Mouse (Mus musculus): ENCODE measurements around the gene Bcl10.
"Not testable (repeated sequence)": the region's sequence is repeated elsewhere in the genome, so short reads cannot be mapped to it uniquely, and the experiment has no call there.

Bcl10 gene

GRCm38 (mm10) chr3:145913263-145913662, 9.3 kb upstream of the Bcl10 start:
- no peak for DNase-seq (ENCODE audit: low spot score in 2 of 2)

- not testable (repeated sequence) for DNase-seq (ENCODE audit: low spot score in 2 of 2)
Observed at GRCm38 (mm10) chr3:145913942-145914341, 8.7 kb upstream of the Bcl10 start.

DNA sequence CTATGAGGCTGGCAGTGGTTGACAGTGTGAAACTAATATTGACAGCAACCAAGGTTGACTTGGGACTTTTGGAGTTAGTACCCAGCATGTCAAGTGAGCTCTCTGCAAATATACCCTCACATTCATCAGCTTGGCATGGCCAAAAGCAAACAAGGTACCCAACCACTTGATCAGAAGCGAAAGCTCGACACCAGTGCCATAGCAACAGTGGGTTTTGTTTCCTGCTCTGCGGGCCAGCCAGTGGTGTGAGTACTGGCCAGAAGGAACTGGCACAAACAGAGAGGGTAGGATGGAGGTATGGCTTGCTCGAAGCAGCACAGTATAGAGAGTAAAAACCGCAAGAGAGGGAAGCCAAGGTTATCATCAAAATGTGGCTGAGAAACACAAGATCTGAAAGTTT, 6.2 kb upstream of the Bcl10 start:
- no peak for DNase-seq (ENCODE audit: low spot score in 2 of 2)

DNA sequence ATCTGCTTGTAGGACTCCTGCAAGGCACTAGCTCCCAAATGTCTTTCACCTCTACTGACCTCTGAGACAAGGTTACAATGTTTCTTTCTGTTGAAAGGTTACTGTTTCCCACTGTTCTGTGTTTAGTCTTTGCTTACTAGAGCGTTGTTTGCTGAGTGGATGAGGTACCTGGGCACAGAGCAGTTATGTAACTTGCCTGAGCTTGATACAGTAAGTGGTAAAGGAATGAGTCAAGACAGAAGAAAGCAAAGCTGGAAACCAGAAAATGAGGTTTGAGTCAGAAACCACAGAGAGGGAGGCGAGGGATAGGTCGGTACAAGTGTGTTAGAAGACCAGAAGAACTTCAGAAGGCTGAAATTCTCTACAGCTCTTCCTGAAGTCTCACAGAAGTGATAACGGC, 5.8 kb upstream of the Bcl10 start:
- DNase-seq (ENCODE audit: low spot score in 2 of 2) = no peak

- DNase-seq (ENCODE audit: low spot score in 2 of 2) = no peak
Observed at GRCm38 (mm10) chr3:145922971-145923370, 367 bp downstream of the Bcl10 start.

DNA sequence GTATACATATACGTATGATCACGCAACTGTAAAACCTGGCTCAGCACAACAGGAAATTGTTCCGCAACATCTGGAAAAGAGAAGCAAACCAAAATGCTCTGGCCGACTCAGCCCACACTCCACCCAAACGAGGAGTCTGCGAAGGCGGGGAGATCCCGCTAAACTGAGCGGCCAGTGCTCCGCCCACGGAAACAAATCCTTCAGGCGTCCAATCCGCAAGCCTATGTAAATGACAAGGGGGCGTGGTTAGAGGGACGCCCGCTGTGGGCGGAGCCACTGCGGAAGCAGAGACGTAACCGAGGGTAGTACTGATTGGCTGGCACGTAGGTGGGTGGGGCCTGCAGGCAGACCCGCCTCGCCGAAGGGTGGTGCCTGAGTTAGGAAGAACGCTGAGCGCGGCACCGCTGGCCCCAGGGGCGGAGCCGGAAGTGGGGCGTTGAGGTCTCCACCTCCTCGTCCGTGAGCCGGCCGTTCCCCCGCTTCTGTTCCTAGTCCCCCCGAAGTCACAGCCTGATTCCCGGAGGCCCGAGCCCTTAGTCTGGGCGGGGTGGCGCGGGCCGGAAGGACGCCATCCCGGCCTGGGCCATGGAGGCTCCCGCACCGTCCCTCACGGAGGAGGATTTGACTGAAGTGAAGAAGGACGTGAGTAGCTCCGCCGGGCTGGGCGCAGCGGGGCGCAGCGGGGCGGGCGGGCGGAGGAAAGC, 1.4 kb downstream of the Bcl10 start:
- peak; percentile 94 to 99 for DNase-seq (ENCODE audit: low spot score in 2 of 2)

DNA sequence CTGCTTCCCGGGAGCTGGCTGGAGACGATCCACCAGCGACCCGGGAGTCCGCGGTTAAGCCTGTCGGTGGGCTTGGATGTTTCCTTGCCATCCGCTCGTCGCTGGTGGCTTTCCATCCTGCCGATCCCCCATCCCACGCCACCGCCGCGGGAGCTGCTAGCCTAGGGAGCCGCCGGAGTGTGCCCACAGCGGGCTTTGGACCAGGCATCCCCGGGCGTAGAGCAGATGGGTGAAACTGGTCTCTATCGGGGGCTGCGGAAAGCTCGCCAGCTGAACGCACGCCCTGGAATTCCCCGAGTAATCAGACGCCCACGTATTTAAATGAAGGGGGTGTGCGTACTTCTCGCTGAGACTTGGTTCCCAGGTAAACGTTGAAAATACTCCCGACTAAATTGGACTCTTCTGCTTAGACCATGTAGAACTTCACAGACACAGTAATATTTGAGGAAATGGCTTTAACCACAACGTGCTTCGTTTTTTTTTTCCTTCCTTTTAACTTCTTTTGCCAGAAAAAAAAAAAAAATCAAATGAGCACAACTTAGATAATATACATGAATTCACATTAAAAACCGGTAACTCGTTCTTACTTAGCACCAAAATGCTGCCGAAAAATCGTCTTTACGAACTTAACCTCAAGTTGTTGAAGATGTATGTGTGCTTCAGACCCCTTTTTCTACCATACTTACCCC, 2.2 kb downstream of the Bcl10 start:
- DNase-seq (ENCODE audit: low spot score in 2 of 2) = peak; percentile 54 to 68

- no peak for DNase-seq (ENCODE audit: low spot score in 2 of 2)
Observed at GRCm38 (mm10) chr3:145925506-145925905, 2.9 kb downstream of the Bcl10 start.

DNA sequence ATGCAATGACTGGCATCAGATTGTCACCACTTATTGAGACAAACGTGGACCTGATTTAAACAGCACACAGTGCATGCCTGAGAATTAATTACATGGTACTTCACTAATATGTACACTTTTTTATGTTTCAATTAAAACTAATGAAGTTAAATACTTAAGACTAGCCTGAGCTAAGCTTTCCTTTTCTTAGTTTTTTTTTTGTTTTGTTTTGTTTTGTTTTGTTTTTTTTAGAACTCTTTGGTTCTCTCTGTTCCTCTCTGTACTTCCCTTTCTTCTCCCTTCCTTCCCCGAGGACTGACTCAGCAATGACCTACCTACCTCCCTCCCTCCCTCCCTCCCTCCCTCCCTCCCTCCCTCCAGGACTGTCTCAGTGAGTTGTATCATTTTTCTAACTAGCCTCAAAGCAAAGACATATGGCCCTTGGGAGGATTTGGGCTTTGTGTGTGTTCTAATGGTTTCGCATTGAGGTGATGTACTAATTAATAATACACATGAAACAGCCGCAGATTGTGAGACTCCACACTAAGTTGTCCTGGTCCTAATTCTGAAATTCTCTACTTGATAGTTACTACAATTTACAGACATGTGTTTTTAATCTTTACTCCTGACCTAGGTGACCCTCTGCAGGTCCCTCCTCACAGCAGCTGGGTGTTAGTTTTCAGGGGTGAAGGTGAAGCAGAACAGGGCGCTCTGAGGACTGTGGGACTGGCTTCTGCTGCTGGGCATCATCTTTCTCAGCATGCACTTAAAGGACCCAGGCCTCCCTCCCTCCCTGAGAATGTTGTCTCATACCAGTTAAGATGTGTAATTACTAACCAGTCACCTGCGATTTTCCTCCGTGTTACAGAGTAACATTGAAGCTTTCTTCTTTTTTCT, 7.2 kb downstream of the Bcl10 start:
- DNase-seq (ENCODE audit: low spot score in 2 of 2) = no peak

- no peak for DNase-seq (ENCODE audit: low spot score in 2 of 2)
Observed at GRCm38 (mm10) chr3:145933845-145934244, 11.2 kb downstream of the Bcl10 start.

DNA sequence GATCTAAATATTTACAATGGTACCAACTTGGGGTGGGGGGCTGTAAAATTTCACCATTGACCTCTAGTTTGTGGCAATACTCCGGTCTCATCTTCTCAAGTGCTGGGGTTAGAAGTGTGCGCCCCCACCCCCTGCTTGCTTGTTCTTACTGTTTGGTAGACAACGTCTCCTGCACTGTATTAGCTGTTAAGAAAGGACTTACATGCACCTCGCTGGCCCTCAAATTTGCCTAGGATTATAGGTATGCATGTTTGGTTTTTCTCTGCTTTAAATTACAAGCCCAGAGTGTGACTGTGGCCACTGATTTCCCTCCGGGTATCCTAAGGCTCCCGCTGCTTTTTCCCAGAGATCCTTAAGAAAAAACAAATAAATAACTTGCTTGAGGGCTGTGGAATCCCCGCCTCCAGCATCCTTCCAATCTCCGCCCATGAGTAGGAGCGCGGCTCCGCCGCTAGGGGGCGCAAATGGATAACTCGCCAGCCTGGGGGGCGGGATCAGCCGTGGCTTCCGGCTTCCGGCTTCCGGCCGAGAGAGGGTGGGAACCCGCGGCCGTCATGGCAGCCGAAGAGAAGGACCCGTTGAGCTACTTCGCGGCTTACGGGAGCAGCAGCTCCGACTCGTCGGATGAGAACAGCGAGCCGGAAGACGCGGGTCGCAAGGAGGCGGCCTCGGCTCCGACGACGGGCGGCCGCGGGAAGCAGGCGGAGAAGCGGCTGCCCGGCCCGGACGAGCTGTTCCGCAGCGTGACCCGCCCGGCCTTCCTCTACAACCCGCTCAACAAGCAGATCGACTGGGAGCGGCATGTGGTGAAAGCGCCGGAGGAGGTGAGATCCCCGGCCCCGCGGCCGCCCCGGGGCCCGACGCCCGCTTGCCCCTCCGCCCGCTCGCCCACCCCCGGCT, 15.2 kb downstream of the Bcl10 start, which contains the start of gene 2410004B18Rik:
Gene 2410004B18Rik (plus strand): TSS at position 510 of the 900 bp plus-strand sequence.
- DNase-seq (ENCODE audit: low spot score in 2 of 2) = peak; percentile 86 to 95

- peak in 1 of 2 experiments; percentile 43 for DNase-seq (ENCODE audit: low spot score in 2 of 2)
Observed at GRCm38 (mm10) chr3:145938405-145939349, 16.1 kb downstream of the Bcl10 start.

DNA sequence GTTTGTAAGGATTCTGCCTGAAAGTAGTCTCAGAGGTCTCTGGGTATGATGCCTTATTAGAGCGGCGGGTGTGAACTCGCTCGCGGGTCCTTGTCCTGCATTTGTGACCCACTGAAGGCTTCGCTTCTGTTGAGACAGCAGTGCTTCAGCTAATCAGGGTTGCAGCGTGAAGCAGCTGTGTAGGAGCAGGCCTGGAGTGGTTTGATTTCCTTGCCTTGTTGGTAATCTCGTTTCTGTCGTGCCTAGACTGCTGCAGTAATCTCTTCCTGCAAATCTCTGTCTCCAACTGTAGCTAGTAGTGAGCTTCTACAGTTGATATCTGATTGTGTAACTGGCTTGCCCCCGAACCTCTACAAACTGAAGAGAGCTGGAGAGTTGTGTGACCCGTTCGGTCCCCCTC, 16.8 kb downstream of the Bcl10 start:
- DNase-seq (ENCODE audit: low spot score in 2 of 2) = no peak

- no peak for DNase-seq (ENCODE audit: low spot score in 2 of 2)
Observed at GRCm38 (mm10) chr3:145939971-145940370, 17.4 kb downstream of the Bcl10 start.

DNA sequence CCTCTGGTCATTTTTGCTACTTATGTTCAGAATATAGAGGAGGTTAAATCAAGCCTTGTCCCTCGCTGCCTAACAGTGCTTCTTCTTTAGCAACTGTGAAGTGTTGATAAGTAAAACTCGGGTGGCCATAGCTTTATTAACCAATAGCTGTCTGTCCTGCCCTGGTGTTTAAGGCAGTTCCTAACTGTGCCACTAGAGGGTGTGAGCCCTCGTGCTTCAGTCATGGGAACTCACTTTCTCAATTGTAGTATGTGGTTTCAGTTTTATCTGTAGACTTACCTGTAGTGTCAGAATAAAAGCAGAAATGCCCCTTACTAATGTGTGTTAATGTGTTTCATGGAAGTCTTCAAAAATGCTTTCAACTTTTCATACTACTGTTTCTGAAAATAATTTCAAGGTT, 19.4 kb downstream of the Bcl10 start:
- DNase-seq (ENCODE audit: low spot score in 2 of 2) = peak; percentile 61 to 82

DNA sequence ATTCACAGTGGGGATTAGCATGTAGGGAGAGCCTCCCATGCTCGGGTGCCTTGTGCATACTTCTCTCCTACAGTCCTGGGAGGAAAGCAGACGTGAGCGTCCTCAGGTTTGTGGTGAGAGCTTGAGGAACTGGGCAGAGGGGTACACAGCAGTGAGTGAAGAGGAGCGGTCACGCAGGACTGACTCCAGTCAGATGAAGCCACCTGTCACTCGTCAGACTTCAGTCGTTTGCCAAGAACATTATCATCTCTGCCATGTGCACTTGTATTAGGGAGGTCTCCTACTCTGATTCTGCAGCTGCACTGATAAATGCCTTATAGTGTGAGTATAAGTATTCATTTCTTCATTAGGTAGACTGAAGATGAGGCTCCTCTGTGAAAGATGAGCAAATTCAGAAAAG, 21.7 kb downstream of the Bcl10 start:
- DNase-seq (ENCODE audit: low spot score in 2 of 2) = no peak

GRCm38 (mm10) chr3:145945904-145946303, 23.3 kb downstream of the Bcl10 start:
- no peak for DNase-seq (ENCODE audit: low spot score in 2 of 2)

DNA sequence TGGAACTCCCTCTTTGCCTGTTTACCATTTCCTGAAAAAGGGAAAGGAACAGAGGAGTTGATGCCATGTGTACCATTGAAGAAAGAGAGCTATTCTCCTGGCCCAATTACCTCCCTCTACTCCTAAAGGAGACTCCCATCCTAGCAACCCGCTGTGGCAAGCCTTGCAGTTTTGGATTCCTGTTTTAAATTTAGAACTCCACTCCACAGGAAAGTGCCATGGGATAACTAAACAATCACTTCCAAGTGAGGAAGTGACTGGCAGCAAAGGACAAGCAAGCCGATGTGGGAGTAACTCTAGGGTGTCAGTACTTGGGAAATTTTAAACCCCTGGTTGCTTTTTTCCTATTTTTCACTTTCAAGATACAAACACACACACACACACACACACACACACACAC, 24.1 kb downstream of the Bcl10 start:
- DNase-seq (ENCODE audit: low spot score in 2 of 2) = no peak

- DNase-seq (ENCODE audit: low spot score in 2 of 2) = no peak
Observed at GRCm38 (mm10) chr3:145947539-145948204, 25.1 kb downstream of the Bcl10 start.
